In genomic region chrX:73660284-73660665, GRCm38 (mm10) we compare ENCODE assay signal across 8 mouse cellular contexts. TPM values are rescaled to one million over a fixed set of nuclear protein-coding genes. Genes with fewer than 3 reads are reported as not detected.
DNase-seq lines count a peak whose midpoint lies in the region; ATAC-seq and TF ChIP-seq lines count a peak whose summit lies in the region.

No protein-coding gene starts in this region.

- H3K4me1 ChIP-seq in forebrain, embryonic 10.5 days: peaks cover 15% of the 10 kb centered on the region
- no peaks in the 10 kb centered on the region for H3K4me1 ChIP-seq in intestine, embryonic 14.5 days (replicated peaks; ENCODE audit: control insufficient read depth, insufficient read depth, low read length)
- H3K4me1 ChIP-seq in neural tube, embryonic 12.5 days: 0 out of 2 replicates have a peak, but pooled peaks cover 4% of the 10 kb centered on the region

- peaks cover 51% of the 10 kb centered on the region for H3K27me3 ChIP-seq in forebrain, embryonic 10.5 days (ENCODE audit: poor library complexity, severe bottlenecking)
- H3K27me3 ChIP-seq in intestine, embryonic 14.5 days (replicated peaks; ENCODE audit: control insufficient read depth, insufficient read depth, low read length): no peaks in the 10 kb centered on the region
- H3K27me3 ChIP-seq in neural tube, embryonic 12.5 days (replicated peaks): no peaks in the 10 kb centered on the region

- no peak for DNase-seq in left cerebral cortex, adult 2 months (ENCODE audit: extremely low spot score in 1 of 2, low spot score in 2 of 2)
- no peak for DNase-seq in left cerebral cortex, postnatal 14 days (ENCODE audit: low spot score in 2 of 2)
- no peak for DNase-seq in forebrain, embryonic 10.5 days (ENCODE audit: extremely low spot score, low spot score)
- no peak for DNase-seq in intestine, embryonic 14.5 days (ENCODE audit: low spot score)
- DNase-seq in natural killer cell, adult 2 months (ENCODE audit: low spot score in 2 of 2): no peak
- DNase-seq in adrenal gland, adult 18-20 months (ENCODE audit: low spot score in 2 of 2): no peak
- DNase-seq in right cerebral cortex, adult 2 months (ENCODE audit: low spot score in 2 of 2): no peak

- H3K4me3 ChIP-seq in left cerebral cortex, adult 2 months: peak overlapping the region; percentile 44; the same call in 1 of the 2 replicates
- peak overlapping the region; percentile 61 for H3K4me3 ChIP-seq in forebrain, embryonic 10.5 days
- H3K4me3 ChIP-seq in intestine, embryonic 14.5 days (ENCODE audit: low read depth, low read length): peak overlapping the region; percentile 40
- peak overlapping the region; percentile 46 for H3K4me3 ChIP-seq in neural tube, embryonic 12.5 days

- peak overlapping the region; percentile 61 for H3K4me2 ChIP-seq in intestine, embryonic 14.5 days (ENCODE audit: low read length)
- peak overlapping the region; percentile 73 for H3K4me2 ChIP-seq in neural tube, embryonic 12.5 days (replicated peaks)

- intact Hi-C loops in left cerebral cortex, adult 2 months (cut with DNase I): no loop called here
- intact Hi-C loops in left cerebral cortex, postnatal 14 days (cut with DNase I): no loop called here

- H3K27ac ChIP-seq in left cerebral cortex, adult 2 months: peak overlapping the region; percentile 88
- H3K27ac ChIP-seq in forebrain, embryonic 10.5 days: peak overlapping the region; percentile 78
- no peak overlapping the region for H3K27ac ChIP-seq in intestine, embryonic 14.5 days (ENCODE audit: low read depth)
- H3K27ac ChIP-seq in neural tube, embryonic 12.5 days: no peak overlapping the region

- 82% methylated on average over 3 of the region's 3 CpGs for WGBS in forebrain, embryonic 10.5 days
- WGBS in intestine, embryonic 14.5 days: 67% methylated on average over 3 of the region's 3 CpGs
- WGBS in neural tube, embryonic 12.5 days: 53% methylated on average over 3 of the region's 3 CpGs

- no peak for ATAC-seq in intestine, embryonic 14.5 days (replicated peaks; ENCODE audit: low FRiP score, low TSS enrichment, low read depth)
- ATAC-seq in neural tube, embryonic 12.5 days (ENCODE audit: low FRiP score, low read depth): peak; percentile 3; the same call in 1 of the 2 replicates

- no peaks in the 10 kb centered on the region for H3K36me3 ChIP-seq in forebrain, embryonic 10.5 days (replicated peaks)
- H3K36me3 ChIP-seq in intestine, embryonic 14.5 days (ENCODE audit: control insufficient read depth, insufficient read depth, low read length): no peaks in the 10 kb centered on the region
- no peaks in the 10 kb centered on the region for H3K36me3 ChIP-seq in neural tube, embryonic 12.5 days

- peak overlapping the region; percentile 39 for H3K9ac ChIP-seq in intestine, embryonic 14.5 days (ENCODE audit: low read length)
- peak overlapping the region; percentile 61; the same call in 1 of the 2 replicates for H3K9ac ChIP-seq in neural tube, embryonic 12.5 days

- TF ChIP-seq CTCF in left cerebral cortex, adult 2 months (IDR thresholded peaks at IDR 0.05): no peak

- no peaks in the 10 kb centered on the region for H3K9me3 ChIP-seq in forebrain, embryonic 10.5 days
- no peaks in the 10 kb centered on the region for H3K9me3 ChIP-seq in intestine, embryonic 14.5 days (ENCODE audit: control insufficient read depth, low read length)
- H3K9me3 ChIP-seq in neural tube, embryonic 12.5 days: no peaks in the 10 kb centered on the region

RNA-seq across cellular contexts. Expression of gene Pnck, which starts 0.4 kb away (rescaled TPM):
- 10 to 100 TPM; 93.4 to 98.8 TPM for total RNA-seq in left cerebral cortex, adult 2 months (2021)
- 100 to 1,000 TPM; 145 to 153 TPM for total RNA-seq in left cerebral cortex, postnatal 14 days (2021)
- 6.6 and 8.9 TPM in 2 replicates for polyA plus RNA-seq in forebrain, embryonic 10.5 days (2016; fragmentation: Nextera tagmentation; extraction: Ambion mirVana)
- 17.9 and 20.6 TPM in 2 replicates for polyA plus RNA-seq in intestine, embryonic 14.5 days (2014; fragmentation: Nextera tagmentation; extraction: Ambion mirVana)
- 35.2 and 37.8 TPM in 2 replicates for polyA plus RNA-seq in neural tube, embryonic 12.5 days (2016; fragmentation: Nextera tagmentation; extraction: Ambion mirVana)
- 10 to 100 TPM; 10.6 to 11.7 TPM for total RNA-seq in adrenal gland, adult 18-20 months (2021)

RNA-seq across cellular contexts. Expression of gene Slc6a8, which starts 12.7 kb away (rescaled TPM):
- total RNA-seq in left cerebral cortex, adult 2 months (2021): 100 to 1,000 TPM in 1 of 2 experiments, 10 to 100 TPM in 1; 98.4 to 119 TPM
- 10 to 100 TPM; 85.8 to 86.1 TPM for total RNA-seq in left cerebral cortex, postnatal 14 days (2021)
- polyA plus RNA-seq in forebrain, embryonic 10.5 days (2016; fragmentation: Nextera tagmentation; extraction: Ambion mirVana): 4.6 and 5.2 TPM in 2 replicates
- 9.1 and 10.8 TPM in 2 replicates for polyA plus RNA-seq in intestine, embryonic 14.5 days (2014; fragmentation: Nextera tagmentation; extraction: Ambion mirVana)
- polyA plus RNA-seq in neural tube, embryonic 12.5 days (2016; fragmentation: Nextera tagmentation; extraction: Ambion mirVana): 6.7 and 7.9 TPM in 2 replicates
- 10 to 100 TPM; 74.5 to 97.7 TPM for total RNA-seq in adrenal gland, adult 18-20 months (2021)

RNA-seq across cellular contexts. Expression of gene Dusp9, which starts 21.1 kb away (rescaled TPM):
- under 1 TPM; 0.68 to 0.70 TPM for total RNA-seq in left cerebral cortex, adult 2 months (2021)
- under 1 TPM; 0.79 to 0.82 TPM for total RNA-seq in left cerebral cortex, postnatal 14 days (2021)
- 38.3 and 40.8 TPM in 2 replicates for polyA plus RNA-seq in forebrain, embryonic 10.5 days (2016; fragmentation: Nextera tagmentation; extraction: Ambion mirVana)
- polyA plus RNA-seq in intestine, embryonic 14.5 days (2014; fragmentation: Nextera tagmentation; extraction: Ambion mirVana): 4.6 and 4.9 TPM in 2 replicates
- polyA plus RNA-seq in neural tube, embryonic 12.5 days (2016; fragmentation: Nextera tagmentation; extraction: Ambion mirVana): 5.2 and 6.4 TPM in 2 replicates
- under 1 TPM; 0.20 to 0.35 TPM for total RNA-seq in adrenal gland, adult 18-20 months (2021)

RNA-seq across cellular contexts. Expression of gene Bcap31, which starts 55.7 kb away (rescaled TPM):
- total RNA-seq in left cerebral cortex, adult 2 months (2021): 10 to 100 TPM; 74.8 to 90.1 TPM
- total RNA-seq in left cerebral cortex, postnatal 14 days (2021): 10 to 100 TPM; 69.5 to 78.3 TPM
- 150 and 162 TPM in 2 replicates for polyA plus RNA-seq in forebrain, embryonic 10.5 days (2016; fragmentation: Nextera tagmentation; extraction: Ambion mirVana)
- 230 and 236 TPM in 2 replicates for polyA plus RNA-seq in intestine, embryonic 14.5 days (2014; fragmentation: Nextera tagmentation; extraction: Ambion mirVana)
- polyA plus RNA-seq in neural tube, embryonic 12.5 days (2016; fragmentation: Nextera tagmentation; extraction: Ambion mirVana): 124 and 129 TPM in 2 replicates
- total RNA-seq in adrenal gland, adult 18-20 months (2021): 100 to 1,000 TPM; 289 to 309 TPM

RNA-seq across cellular contexts. Expression of gene Abcd1, which starts 56.1 kb away (rescaled TPM):
- 10 to 100 TPM; 11.3 to 12.3 TPM for total RNA-seq in left cerebral cortex, adult 2 months (2021)
- 10 to 100 TPM; 14.8 to 14.9 TPM for total RNA-seq in left cerebral cortex, postnatal 14 days (2021)
- 9.2 and 10.1 TPM in 2 replicates for polyA plus RNA-seq in forebrain, embryonic 10.5 days (2016; fragmentation: Nextera tagmentation; extraction: Ambion mirVana)
- polyA plus RNA-seq in intestine, embryonic 14.5 days (2014; fragmentation: Nextera tagmentation; extraction: Ambion mirVana): 15.7 and 16.8 TPM in 2 replicates
- 11.5 and 12.0 TPM in 2 replicates for polyA plus RNA-seq in neural tube, embryonic 12.5 days (2016; fragmentation: Nextera tagmentation; extraction: Ambion mirVana)
- 10 to 100 TPM; 24.0 to 24.3 TPM for total RNA-seq in adrenal gland, adult 18-20 months (2021)

Comparison
In these comparisons a context has a peak if more than half of its experiments do, and no peak if none do; other contexts are left out.
1. H3K27ac ChIP-seq: peak in left cerebral cortex, adult 2 months (single experiment) and forebrain, embryonic 10.5 days (single experiment); none in intestine, embryonic 14.5 days (single experiment) and neural tube, embryonic 12.5 days (single experiment).
2. RNA of gene Pnck, which starts 0.4 kb away (total RNA-seq): 145 to 153 TPM in left cerebral cortex, postnatal 14 days and 93.4 to 98.8 TPM in left cerebral cortex, adult 2 months; 10.6 to 11.7 TPM in adrenal gland, adult 18-20 months; every median in the first group is over 4 times any median in the second.
3. Peak in every context shown above with its lines, with median percentiles within 50 percentile points of each other: H3K4me3 ChIP-seq.